Mouse (Mus musculus): ENCODE measurements at regions not wholly inside any gene's neighbourhood (a gene's known extent, or its start where the extent isn't known, plus 50 kb on each side); places are given as distances from the start of the nearest gene placed in this dataset.

- 0 out of 2 replicates have a peak, but pooled peaks cover 3% of the 10 kb centered on the region for H3K9me3 ChIP-seq (ENCODE audit: control insufficient read depth, low read length)
- peaks cover 13% of the 10 kb centered on the region; the same call in 1 of the 2 replicates for H3K4me1 ChIP-seq (ENCODE audit: control insufficient read depth, insufficient read depth, low read length)
- no peak overlapping the region for H3K27ac ChIP-seq (replicated peaks; ENCODE audit: low read depth, low read length)
- DNase-seq (ENCODE audit: low spot score), result no peak
- no peaks in the 10 kb centered on the region for H3K27me3 ChIP-seq (replicated peaks; ENCODE audit: control insufficient read depth, insufficient read depth, low read length)
- ATAC-seq (ENCODE audit: low read depth), result no peak
- no peaks in the 10 kb centered on the region for H3K36me3 ChIP-seq (ENCODE audit: control insufficient read depth, insufficient read depth, low read length)
- H3K9ac ChIP-seq (ENCODE audit: low read depth, low read length), result no peak overlapping the region
- 28% methylated on average over 5 of the region's 5 CpGs for WGBS
- no peak overlapping the region for H3K4me2 ChIP-seq (ENCODE audit: low read depth, low read length)
- H3K4me3 ChIP-seq (ENCODE audit: low read depth, low read length), result no peak overlapping the region
Measured at GRCm38 (mm10) chr1:13861070-13861511, 2232.0 kb downstream of the 4930444P10Rik start.

DNA sequence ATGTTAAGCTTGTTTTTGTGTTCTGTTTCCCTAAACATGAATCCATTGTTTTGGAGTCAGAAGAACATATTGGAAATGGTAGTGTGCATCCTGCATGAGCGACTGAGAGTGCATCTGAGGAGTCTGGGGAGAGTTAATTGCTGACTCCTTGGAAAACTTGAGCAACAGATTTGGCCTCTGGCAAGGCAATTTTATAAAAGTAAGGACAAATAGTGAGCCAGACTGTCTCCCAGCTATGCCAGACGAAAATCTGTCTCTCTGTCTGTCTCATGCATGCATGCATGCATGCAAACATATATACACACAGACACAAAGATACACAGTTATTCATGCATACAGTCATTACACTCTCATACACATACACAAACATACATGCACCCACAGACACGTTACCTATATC is 2232.7 kb downstream of the 4930444P10Rik start:
- Histone ChIP-seq H3K27ac (replicated peaks; ENCODE audit: low read depth, low read length) (no peak overlapping the region), H3K27me3 (replicated peaks; ENCODE audit: control insufficient read depth, insufficient read depth, low read length) (no peaks in the 10 kb centered on the region), H3K4me2 (ENCODE audit: low read depth, low read length) (no peak overlapping the region), H3K9me3 (ENCODE audit: control insufficient read depth, low read length) (no peaks in the 10 kb centered on the region), H3K4me1 (ENCODE audit: control insufficient read depth, insufficient read depth, low read length) (peaks cover 13% of the 10 kb centered on the region; the same call in 1 of the 2 replicates), H3K4me3 (ENCODE audit: low read depth, low read length) (no peak overlapping the region), H3K36me3 (ENCODE audit: control insufficient read depth, insufficient read depth, low read length) (no peaks in the 10 kb centered on the region), H3K9ac (ENCODE audit: low read depth, low read length) (no peak overlapping the region)
- WGBS, result 46% methylated on average over 3 of the region's 3 CpGs
- ATAC-seq (ENCODE audit: low read depth), result no peak
- no peak for DNase-seq (ENCODE audit: low spot score)

DNA sequence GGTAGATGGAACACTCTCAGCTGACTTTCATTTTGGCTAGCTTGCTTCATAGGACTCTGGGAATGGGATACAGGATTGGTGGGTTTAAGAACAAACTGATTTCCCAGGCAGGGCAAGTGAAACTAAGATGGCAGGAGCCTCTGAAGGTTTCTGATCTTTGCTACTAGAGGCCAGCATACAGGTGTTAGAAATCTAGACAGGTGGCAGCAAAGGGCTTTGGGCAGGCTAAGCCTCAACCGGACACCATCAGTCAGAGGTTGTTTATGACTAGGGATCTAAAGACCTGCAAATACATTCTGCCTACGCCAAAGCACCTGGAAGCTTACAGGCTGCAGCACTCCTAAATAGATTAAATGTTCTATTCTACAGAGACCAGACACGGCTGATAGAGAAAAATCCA is 2233.4 kb downstream of the 4930444P10Rik start:
- DNase-seq (ENCODE audit: low spot score) (no peak), ATAC-seq (ENCODE audit: low read depth) (no peak)
- H3K36me3 ChIP-seq (ENCODE audit: control insufficient read depth, insufficient read depth, low read length), result no peaks in the 10 kb centered on the region
- no peak overlapping the region for H3K4me2 ChIP-seq (ENCODE audit: low read depth, low read length)
- no peak overlapping the region for H3K4me3 ChIP-seq (ENCODE audit: low read depth, low read length)
- WGBS, result 44% methylated on average over 3 of the region's 3 CpGs
- H3K9me3 ChIP-seq (ENCODE audit: control insufficient read depth, low read length), result no peaks in the 10 kb centered on the region
- no peak overlapping the region for H3K9ac ChIP-seq (ENCODE audit: low read depth, low read length)
- H3K27me3 ChIP-seq (replicated peaks; ENCODE audit: control insufficient read depth, insufficient read depth, low read length), result no peaks in the 10 kb centered on the region
- H3K4me1 ChIP-seq (ENCODE audit: control insufficient read depth, insufficient read depth, low read length), result peaks cover 13% of the 10 kb centered on the region; the same call in 1 of the 2 replicates
- H3K27ac ChIP-seq (replicated peaks; ENCODE audit: low read depth, low read length), result no peak overlapping the region

GRCm38 (mm10) chr1:13858371-13859018 is 2234.6 kb downstream of the 4930444P10Rik start:
- no peak overlapping the region for H3K4me3 ChIP-seq (ENCODE audit: low read depth, low read length)
- no peaks in the 10 kb centered on the region for H3K36me3 ChIP-seq (ENCODE audit: control insufficient read depth, insufficient read depth, low read length)
- ATAC-seq (ENCODE audit: low read depth) (no peak), DNase-seq (ENCODE audit: low spot score) (no peak)
- no peak overlapping the region for H3K27ac ChIP-seq (replicated peaks; ENCODE audit: low read depth, low read length)
- peaks cover 13% of the 10 kb centered on the region; the same call in 1 of the 2 replicates for H3K4me1 ChIP-seq (ENCODE audit: control insufficient read depth, insufficient read depth, low read length)
- no peaks in the 10 kb centered on the region for H3K9me3 ChIP-seq (ENCODE audit: control insufficient read depth, low read length)
- 34% methylated on average over 6 of the region's 6 CpGs for WGBS
- no peak overlapping the region for H3K9ac ChIP-seq (ENCODE audit: low read depth, low read length)
- no peaks in the 10 kb centered on the region for H3K27me3 ChIP-seq (replicated peaks; ENCODE audit: control insufficient read depth, insufficient read depth, low read length)
- H3K4me2 ChIP-seq (ENCODE audit: low read depth, low read length), result no peak overlapping the region

DNA sequence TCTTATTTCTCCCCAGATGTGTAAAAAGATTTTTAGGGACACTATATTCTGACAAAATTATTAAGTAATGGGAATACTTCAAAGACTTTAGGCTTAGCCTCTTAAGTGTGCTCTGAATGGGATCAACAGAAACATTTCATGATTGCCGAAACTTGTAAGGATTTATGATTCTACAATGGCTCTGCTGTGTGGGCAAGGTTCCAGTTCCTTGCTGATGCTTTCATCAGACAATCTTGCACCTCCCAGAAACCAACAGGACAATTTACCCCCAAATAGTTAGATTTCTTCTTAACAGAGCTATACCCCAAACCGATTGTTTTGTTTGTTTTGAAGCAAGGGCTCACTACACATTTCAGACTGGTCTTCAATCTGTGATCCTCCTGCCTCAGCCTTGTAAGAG is 2236.1 kb downstream of the 4930444P10Rik start:
- no peak overlapping the region for H3K27ac ChIP-seq (replicated peaks; ENCODE audit: low read depth, low read length)
- H3K36me3 ChIP-seq (ENCODE audit: control insufficient read depth, insufficient read depth, low read length), result no peaks in the 10 kb centered on the region
- DNase-seq (ENCODE audit: low spot score) (no peak), ATAC-seq (ENCODE audit: low read depth) (no peak)
- H3K4me2 ChIP-seq (ENCODE audit: low read depth, low read length), result no peak overlapping the region
- no peak overlapping the region for H3K9ac ChIP-seq (ENCODE audit: low read depth, low read length)
- H3K9me3 ChIP-seq (ENCODE audit: control insufficient read depth, low read length), result no peaks in the 10 kb centered on the region
- peaks cover 13% of the 10 kb centered on the region; the same call in 1 of the 2 replicates for H3K4me1 ChIP-seq (ENCODE audit: control insufficient read depth, insufficient read depth, low read length)
- no peaks in the 10 kb centered on the region for H3K27me3 ChIP-seq (replicated peaks; ENCODE audit: control insufficient read depth, insufficient read depth, low read length)
- WGBS, result 74% methylated on average over 2 of the region's 2 CpGs
- H3K4me3 ChIP-seq (ENCODE audit: low read depth, low read length), result no peak overlapping the region

DNA sequence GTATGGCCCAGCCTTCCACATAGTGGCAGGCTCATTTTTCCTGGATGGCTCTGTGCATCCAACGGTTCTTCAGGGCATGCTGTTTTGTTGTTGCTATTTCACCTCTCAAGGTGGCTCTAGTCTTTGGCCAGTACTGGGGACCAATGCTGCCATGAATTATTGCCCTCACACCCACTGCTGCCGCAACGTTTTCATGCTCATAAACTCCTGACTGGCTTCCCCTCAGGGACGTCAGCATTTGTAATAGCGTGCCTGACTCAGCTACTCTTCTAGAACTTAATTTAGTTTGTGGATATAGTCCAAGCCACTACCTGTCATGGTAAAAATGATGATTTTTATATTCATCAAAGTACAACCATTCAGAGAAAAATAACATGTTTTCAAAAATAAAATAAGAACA is 2242.0 kb downstream of the 4930444P10Rik start:
- DNase-seq (ENCODE audit: low spot score) (no peak), ATAC-seq (ENCODE audit: low read depth) (no peak)
- no peaks in the 10 kb centered on the region for H3K9me3 ChIP-seq (ENCODE audit: control insufficient read depth, low read length)
- H3K4me3 ChIP-seq (ENCODE audit: low read depth, low read length), result no peak overlapping the region
- H3K4me1 ChIP-seq (ENCODE audit: control insufficient read depth, insufficient read depth, low read length), result no peaks in the 10 kb centered on the region
- H3K36me3 ChIP-seq (ENCODE audit: control insufficient read depth, insufficient read depth, low read length), result no peaks in the 10 kb centered on the region
- H3K9ac ChIP-seq (ENCODE audit: low read depth, low read length), result no peak overlapping the region
- H3K27me3 ChIP-seq (replicated peaks; ENCODE audit: control insufficient read depth, insufficient read depth, low read length), result no peaks in the 10 kb centered on the region
- WGBS, result 67% methylated on average over 5 of the region's 5 CpGs
- H3K4me2 ChIP-seq (ENCODE audit: low read depth, low read length), result no peak overlapping the region
- no peak overlapping the region for H3K27ac ChIP-seq (replicated peaks; ENCODE audit: low read depth, low read length)

DNA sequence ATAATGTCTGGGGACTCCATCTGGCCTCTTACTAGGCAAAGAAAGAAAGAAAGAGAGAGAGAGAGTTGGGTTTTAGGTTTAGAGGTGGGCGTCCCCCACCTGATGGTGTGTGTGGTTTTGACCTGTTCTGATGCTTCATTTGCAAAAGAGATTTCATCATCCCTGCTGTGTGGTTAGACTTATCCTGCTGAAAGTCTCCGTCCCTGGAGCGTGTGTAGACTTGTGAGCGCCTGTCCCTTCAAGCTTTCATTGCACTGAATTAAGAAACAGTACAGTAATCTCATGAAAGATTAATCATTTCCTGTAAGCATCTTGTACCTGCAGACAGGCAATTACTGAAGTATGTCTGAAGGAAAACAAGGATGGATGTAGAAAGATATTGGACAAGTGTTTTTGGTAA is 2244.1 kb downstream of the 4930444P10Rik start:
- ATAC-seq (ENCODE audit: low read depth) (peak; percentile 82), DNase-seq (ENCODE audit: low spot score) (peak; percentile 81)
- no peaks in the 10 kb centered on the region for H3K27me3 ChIP-seq (replicated peaks; ENCODE audit: control insufficient read depth, insufficient read depth, low read length)
- H3K4me3 ChIP-seq (ENCODE audit: low read depth, low read length), result no peak overlapping the region
- H3K9ac ChIP-seq (ENCODE audit: low read depth, low read length), result no peak overlapping the region
- no peak overlapping the region for H3K27ac ChIP-seq (replicated peaks; ENCODE audit: low read depth, low read length)
- 64% methylated on average over 4 of the region's 4 CpGs for WGBS
- no peak overlapping the region for H3K4me2 ChIP-seq (ENCODE audit: low read depth, low read length)
- H3K36me3 ChIP-seq (ENCODE audit: control insufficient read depth, insufficient read depth, low read length), result no peaks in the 10 kb centered on the region
- H3K4me1 ChIP-seq (ENCODE audit: control insufficient read depth, insufficient read depth, low read length), result no peaks in the 10 kb centered on the region
- no peaks in the 10 kb centered on the region for H3K9me3 ChIP-seq (ENCODE audit: control insufficient read depth, low read length)

- 34% methylated on average over 15 of the region's 15 CpGs for WGBS
- Histone ChIP-seq H3K9ac (ENCODE audit: low read depth, low read length) (no peak overlapping the region), H3K9me3 (ENCODE audit: control insufficient read depth, low read length) (no peaks in the 10 kb centered on the region), H3K4me2 (ENCODE audit: low read depth, low read length) (no peak overlapping the region), H3K4me3 (ENCODE audit: low read depth, low read length) (no peak overlapping the region), H3K27me3 (replicated peaks; ENCODE audit: control insufficient read depth, insufficient read depth, low read length) (no peaks in the 10 kb centered on the region), H3K36me3 (ENCODE audit: control insufficient read depth, insufficient read depth, low read length) (no peaks in the 10 kb centered on the region), H3K27ac (replicated peaks; ENCODE audit: low read depth, low read length) (no peak overlapping the region), H3K4me1 (ENCODE audit: control insufficient read depth, insufficient read depth, low read length) (no peaks in the 10 kb centered on the region)
- ATAC-seq (ENCODE audit: low read depth) (no peak), DNase-seq (ENCODE audit: low spot score) (no peak)
Measured at GRCm38 (mm10) chr1:13846336-13846865, 2246.7 kb downstream of the 4930444P10Rik start.

GRCm38 (mm10) chr1:13840309-13840622 is 2252.9 kb downstream of the 4930444P10Rik start:
- Histone ChIP-seq H3K36me3 (ENCODE audit: control insufficient read depth, insufficient read depth, low read length) (no peaks in the 10 kb centered on the region), H3K4me2 (ENCODE audit: low read depth, low read length) (no peak overlapping the region), H3K9me3 (ENCODE audit: control insufficient read depth, low read length) (no peaks in the 10 kb centered on the region), H3K4me3 (ENCODE audit: low read depth, low read length) (no peak overlapping the region), H3K9ac (ENCODE audit: low read depth, low read length) (no peak overlapping the region), H3K27ac (replicated peaks; ENCODE audit: low read depth, low read length) (no peak overlapping the region), H3K27me3 (replicated peaks; ENCODE audit: control insufficient read depth, insufficient read depth, low read length) (no peaks in the 10 kb centered on the region), H3K4me1 (ENCODE audit: control insufficient read depth, insufficient read depth, low read length) (0 out of 2 replicates have a peak, but pooled peaks cover 5% of the 10 kb centered on the region)
- DNase-seq (ENCODE audit: low spot score) (no peak), ATAC-seq (ENCODE audit: low read depth) (no peak)
- WGBS, result 90% methylated on average over 1 of the region's 1 CpGs

All from embryonic facial prominence, embryonic 14.5 days (tissue).